Mouse (Mus musculus): ENCODE results near the gene Igfbp2. TPM values are rescaled to one million over a fixed set of nuclear protein-coding genes. Genes with fewer than 3 reads are reported as not detected.
A peak's percentile ranks its signal among the peaks of the same experiment; 100 is the strongest.

Igfbp2 gene
- polyA plus RNA-seq, 1 experiment from 2014 or later: 93.5 TPM

DNA sequence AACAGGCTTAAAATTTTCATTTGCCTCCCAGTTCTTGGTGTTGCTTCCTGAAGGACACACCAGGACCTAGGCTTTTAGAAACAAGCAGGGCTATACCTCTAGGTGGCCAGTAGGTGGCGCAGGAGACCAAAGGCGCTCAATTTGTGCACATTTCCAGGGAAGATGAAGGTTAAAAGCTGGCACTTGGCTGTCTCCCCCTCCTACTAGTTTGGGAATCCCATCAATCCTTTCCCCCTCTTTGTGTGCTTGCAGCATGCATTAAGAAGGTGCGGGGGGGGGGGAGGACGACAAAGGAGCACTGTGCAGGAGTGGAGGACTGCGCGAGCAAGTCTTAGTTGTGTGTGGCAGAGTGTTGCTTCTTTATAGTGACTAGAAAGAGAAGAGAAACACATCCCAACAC, 41.6 kb downstream of the Igfbp2 start:
- ATAC-seq (ENCODE audit: insufficient number of reproducible peaks, low FRiP score): no peak
- 30% methylated on average over 6 of the region's 6 CpGs for WGBS
- Histone ChIP-seq H3K27ac (ENCODE audit: poor library complexity, severe bottlenecking) (no peak overlapping the region), H3K9ac (no peak overlapping the region), H3K4me2 (no peak overlapping the region), H3K36me3 (peaks cover 48% of the 10 kb centered on the region), H3K4me3 (no peak overlapping the region), H3K27me3 (replicated peaks) (no peaks in the 10 kb centered on the region), H3K9me3 (replicated peaks) (no peaks in the 10 kb centered on the region), H3K4me1 (replicated peaks) (peaks cover 30% of the 10 kb centered on the region)

DNA sequence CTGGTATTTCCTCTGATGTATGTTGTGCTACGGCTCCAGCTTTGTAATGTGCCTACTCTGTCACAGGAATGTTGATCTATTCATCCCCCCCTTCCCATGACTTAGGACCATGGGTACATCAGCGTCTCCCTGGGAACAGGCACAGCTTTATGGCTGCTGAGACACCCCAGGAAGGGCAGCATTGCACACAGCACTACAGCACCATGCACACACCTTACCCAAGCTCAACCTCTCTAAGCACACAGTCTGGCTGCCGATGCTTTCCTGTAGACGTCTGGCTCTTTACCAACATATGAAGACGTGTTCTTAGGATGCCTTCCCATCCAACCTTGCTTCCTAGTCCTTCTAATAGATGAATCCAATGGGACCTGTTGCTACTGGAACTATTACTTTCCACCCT, 42.1 kb downstream of the Igfbp2 start:
- no peak overlapping the region for H3K9ac ChIP-seq
- H3K4me3 ChIP-seq: no peak overlapping the region
- H3K27ac ChIP-seq (ENCODE audit: poor library complexity, severe bottlenecking): no peak overlapping the region
- 62% methylated on average over 5 of the region's 5 CpGs for WGBS
- H3K4me1 ChIP-seq (replicated peaks): peaks cover 30% of the 10 kb centered on the region
- no peaks in the 10 kb centered on the region for H3K9me3 ChIP-seq (replicated peaks)
- H3K36me3 ChIP-seq: peaks cover 45% of the 10 kb centered on the region
- no peak overlapping the region for H3K4me2 ChIP-seq
- no peaks in the 10 kb centered on the region for H3K27me3 ChIP-seq (replicated peaks)
- ATAC-seq (ENCODE audit: insufficient number of reproducible peaks, low FRiP score): no peak

DNA sequence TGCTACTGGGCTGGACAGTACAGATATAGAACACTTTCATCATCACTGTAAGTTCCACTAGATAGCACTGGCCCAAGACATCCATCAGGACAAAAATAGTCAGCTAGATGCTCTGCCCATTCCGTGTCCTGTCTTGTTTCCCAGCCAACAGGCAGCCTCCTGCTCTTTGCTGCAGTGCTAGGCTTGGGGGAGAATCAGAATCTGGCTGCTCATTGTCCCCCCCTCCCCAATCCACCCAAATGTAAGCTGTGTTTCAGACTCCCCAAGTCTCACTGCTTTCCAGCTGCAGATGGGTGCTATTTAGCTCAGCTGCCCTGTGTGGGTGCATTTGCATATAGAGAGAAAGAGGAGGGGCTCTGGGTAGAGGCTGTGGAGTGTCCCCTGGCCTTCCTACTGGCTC, 43.0 kb downstream of the Igfbp2 start:
- Histone ChIP-seq H3K36me3 (peaks cover 35% of the 10 kb centered on the region), H3K27me3 (replicated peaks) (no peaks in the 10 kb centered on the region), H3K9me3 (replicated peaks) (no peaks in the 10 kb centered on the region), H3K4me3 (no peak overlapping the region), H3K4me2 (0 out of 2 replicates have a peak overlapping the region, but pooled peaks have one; percentile 3), H3K27ac (ENCODE audit: poor library complexity, severe bottlenecking) (no peak overlapping the region), H3K4me1 (replicated peaks) (peaks cover 30% of the 10 kb centered on the region), H3K9ac (no peak overlapping the region)
- ATAC-seq (ENCODE audit: insufficient number of reproducible peaks, low FRiP score): no peak
- 29% methylated on average over 1 of the region's 1 CpGs for WGBS

DNA sequence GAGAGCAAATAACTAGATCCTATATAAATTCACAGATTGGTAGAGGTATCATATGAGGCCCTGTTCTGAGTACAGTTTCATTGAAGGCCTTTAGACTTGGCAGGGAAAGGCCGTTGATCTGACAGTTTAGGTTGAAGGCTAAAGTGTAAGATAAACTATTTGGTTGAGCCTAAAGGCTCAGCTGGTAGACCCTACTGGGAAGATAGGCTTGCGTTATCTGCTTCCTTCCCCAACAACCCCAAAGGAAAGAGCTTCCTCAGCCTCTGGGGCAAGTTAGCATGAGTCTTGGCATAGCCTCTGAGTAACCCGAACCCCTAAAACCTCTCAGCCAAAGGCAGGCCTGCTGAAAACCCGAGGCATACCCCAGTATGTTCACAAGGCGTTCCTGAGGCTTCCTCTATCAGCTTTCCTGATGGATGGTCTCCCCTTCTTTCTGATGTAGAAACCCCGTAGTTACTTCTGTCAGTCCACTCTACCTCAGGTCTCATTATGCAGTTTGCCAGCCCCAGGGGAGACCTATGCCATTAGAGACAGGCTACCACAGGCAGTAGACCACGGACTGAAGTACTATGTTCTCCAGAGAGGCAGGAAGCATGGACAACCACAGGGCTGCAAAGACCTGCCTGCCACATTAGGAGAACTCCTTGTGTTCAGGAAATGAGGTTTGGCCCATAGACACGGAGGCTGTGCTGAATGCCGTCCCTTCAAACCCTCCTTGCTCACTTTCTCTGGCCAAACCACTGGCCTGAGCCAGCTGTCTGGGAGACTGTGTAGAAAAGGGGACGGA, 44.3 kb downstream of the Igfbp2 start:
- H3K9ac ChIP-seq: no peak overlapping the region
- no peak overlapping the region for H3K4me2 ChIP-seq
- no peaks in the 10 kb centered on the region for H3K9me3 ChIP-seq (replicated peaks)
- peaks cover 30% of the 10 kb centered on the region for H3K4me1 ChIP-seq (replicated peaks)
- peaks cover 22% of the 10 kb centered on the region for H3K36me3 ChIP-seq
- no peak for ATAC-seq (ENCODE audit: insufficient number of reproducible peaks, low FRiP score)
- H3K4me3 ChIP-seq: no peak overlapping the region
- H3K27ac ChIP-seq (ENCODE audit: poor library complexity, severe bottlenecking): no peak overlapping the region
- H3K27me3 ChIP-seq (replicated peaks): no peaks in the 10 kb centered on the region
- 61% methylated on average over 10 of the region's 10 CpGs for whole genome bisulfite sequencing

DNA sequence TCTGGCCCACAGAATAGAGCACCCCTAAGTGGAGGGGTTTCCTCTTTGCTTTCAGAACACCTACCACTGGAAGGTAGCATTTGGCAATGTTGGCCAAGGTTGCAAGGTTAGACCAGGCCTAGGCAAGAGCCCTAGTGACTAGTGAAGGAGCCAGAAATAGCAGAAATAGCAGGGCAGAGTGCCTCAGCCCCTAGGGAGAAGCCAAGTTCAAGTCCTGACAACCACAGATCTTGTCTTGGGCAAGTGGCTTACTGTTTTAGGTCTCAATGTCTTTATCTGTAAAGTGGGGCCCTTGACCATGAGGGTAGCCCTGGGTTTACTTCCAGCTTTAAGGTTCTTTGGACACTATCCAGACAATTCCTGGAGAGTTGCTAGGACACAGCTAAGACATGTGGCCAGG, 45.0 kb downstream of the Igfbp2 start:
- no peak for ATAC-seq (ENCODE audit: insufficient number of reproducible peaks, low FRiP score)
- H3K27ac ChIP-seq (ENCODE audit: poor library complexity, severe bottlenecking): no peak overlapping the region
- H3K4me3 ChIP-seq: no peak overlapping the region
- H3K9ac ChIP-seq: no peak overlapping the region
- no peaks in the 10 kb centered on the region for H3K9me3 ChIP-seq (replicated peaks)
- H3K4me2 ChIP-seq: 0 out of 2 replicates have a peak overlapping the region, but pooled peaks have one; percentile 2
- no peaks in the 10 kb centered on the region for H3K27me3 ChIP-seq (replicated peaks)
- peaks cover 16% of the 10 kb centered on the region for H3K36me3 ChIP-seq
- H3K4me1 ChIP-seq (replicated peaks): peaks cover 30% of the 10 kb centered on the region

DNA sequence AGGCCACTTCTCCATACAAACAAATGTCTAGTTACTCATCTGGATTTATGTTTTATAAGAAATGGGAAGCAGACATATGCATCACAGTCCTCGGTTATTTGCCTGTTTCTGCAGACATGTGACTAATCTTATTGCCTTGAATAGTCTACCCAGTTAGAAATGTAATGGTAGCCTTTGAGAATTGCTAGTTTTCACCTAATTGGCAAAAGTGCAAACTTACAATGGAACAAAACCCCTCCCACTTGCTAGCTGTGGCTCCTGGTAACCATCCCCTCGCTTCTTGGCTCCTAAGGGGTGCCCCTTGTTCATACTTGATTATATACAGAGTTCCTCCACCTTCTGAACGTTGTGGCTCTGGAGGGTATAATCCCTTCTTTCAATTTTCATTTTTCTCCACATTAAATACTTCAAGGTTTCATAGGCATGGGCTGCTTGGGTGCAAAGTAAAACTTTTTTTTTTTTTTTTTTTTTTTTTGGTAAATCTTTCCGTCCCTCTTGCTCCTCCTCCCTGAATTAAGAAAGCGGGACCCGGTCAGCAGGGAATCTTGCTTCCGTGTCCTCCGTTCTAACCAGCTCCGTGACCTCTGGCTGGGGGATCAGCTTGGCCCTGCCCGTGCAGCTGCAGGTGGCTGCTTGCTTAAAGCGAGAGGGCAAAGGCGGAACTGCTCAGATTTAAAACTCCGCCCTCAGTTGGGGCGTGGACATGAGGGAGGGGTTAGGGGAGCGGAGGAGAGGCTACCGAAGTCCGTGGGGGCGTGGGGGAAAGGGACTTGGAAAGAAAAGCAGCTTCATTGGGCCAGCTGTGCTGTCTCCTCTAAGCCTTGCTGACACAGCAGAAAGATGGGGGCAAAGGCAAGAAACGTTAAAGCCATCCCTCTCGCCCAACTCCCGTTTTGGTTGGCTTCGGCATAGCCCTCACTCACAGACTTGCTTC, 45.6 kb downstream of the Igfbp2 start:
- WGBS: 11% methylated on average over 22 of the region's 22 CpGs

DNA sequence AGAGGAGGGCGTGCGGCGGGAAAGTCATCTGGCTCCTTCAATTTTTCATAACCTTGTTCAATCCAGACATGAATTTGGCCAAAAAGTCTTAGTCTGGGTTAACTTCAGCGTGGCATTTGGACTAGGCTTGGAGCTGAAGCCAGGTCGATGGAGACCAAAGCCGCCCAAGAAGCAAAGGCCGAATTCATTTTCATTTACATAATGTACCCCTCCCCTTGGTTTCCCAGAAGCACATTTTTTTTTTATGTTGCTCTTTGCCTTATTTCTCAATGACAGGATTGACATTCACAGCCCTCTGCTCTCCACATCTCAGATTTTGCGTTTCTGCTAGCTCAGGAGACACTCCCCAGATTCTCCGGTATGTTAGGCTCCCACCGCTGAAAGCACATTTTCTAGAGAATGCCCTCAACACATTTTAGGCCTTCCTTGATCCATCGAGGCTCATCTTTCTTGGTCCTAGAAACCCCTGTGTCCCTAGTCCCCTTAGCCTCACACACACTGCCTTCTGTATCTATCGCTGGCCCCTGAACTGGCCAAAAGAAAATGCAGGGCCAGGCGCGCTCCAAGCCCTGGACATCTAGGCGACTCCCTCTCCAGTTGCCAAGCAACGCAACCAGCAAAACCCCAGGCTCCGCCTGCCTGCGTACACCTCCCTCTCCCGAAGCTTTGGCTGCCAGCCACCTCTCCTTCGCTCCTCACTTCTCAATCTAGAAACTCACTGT, 46.5 kb downstream of the Igfbp2 start:
- no peaks in the 10 kb centered on the region for H3K27me3 ChIP-seq (replicated peaks)
- H3K4me2 ChIP-seq: peak overlapping the region; percentile 78
- peak overlapping the region; percentile 60 for H3K27ac ChIP-seq (ENCODE audit: poor library complexity, severe bottlenecking)
- no peaks in the 10 kb centered on the region for H3K9me3 ChIP-seq (replicated peaks)
- peaks cover 9% of the 10 kb centered on the region for H3K36me3 ChIP-seq
- peak overlapping the region; percentile 67 for H3K9ac ChIP-seq
- WGBS: 2% methylated on average over 20 of the region's 20 CpGs
- peak overlapping the region; percentile 80 for H3K4me3 ChIP-seq
- H3K4me1 ChIP-seq (replicated peaks): peaks cover 35% of the 10 kb centered on the region
- ATAC-seq (ENCODE audit: insufficient number of reproducible peaks, low FRiP score): peak; percentile 40; the same call in 1 of the 2 replicates

More for the DNA sequence above, 45.6 kb downstream of the Igfbp2 start:
- ATAC-seq (ENCODE audit: insufficient number of reproducible peaks, low FRiP score): 0 out of 2 replicates have a peak, but pooled peaks have one; percentile 7
- H3K4me2 ChIP-seq: peak overlapping the region; percentile 78
- peak overlapping the region; percentile 80 for H3K4me3 ChIP-seq
- peaks cover 10% of the 10 kb centered on the region for H3K36me3 ChIP-seq
- no peaks in the 10 kb centered on the region for H3K27me3 ChIP-seq (replicated peaks)
- no peaks in the 10 kb centered on the region for H3K9me3 ChIP-seq (replicated peaks)
- peak overlapping the region; percentile 67 for H3K9ac ChIP-seq
- peaks cover 30% of the 10 kb centered on the region for H3K4me1 ChIP-seq (replicated peaks)
- H3K27ac ChIP-seq (ENCODE audit: poor library complexity, severe bottlenecking): peak overlapping the region; percentile 60; the same call in 1 of the 2 replicates

DNA sequence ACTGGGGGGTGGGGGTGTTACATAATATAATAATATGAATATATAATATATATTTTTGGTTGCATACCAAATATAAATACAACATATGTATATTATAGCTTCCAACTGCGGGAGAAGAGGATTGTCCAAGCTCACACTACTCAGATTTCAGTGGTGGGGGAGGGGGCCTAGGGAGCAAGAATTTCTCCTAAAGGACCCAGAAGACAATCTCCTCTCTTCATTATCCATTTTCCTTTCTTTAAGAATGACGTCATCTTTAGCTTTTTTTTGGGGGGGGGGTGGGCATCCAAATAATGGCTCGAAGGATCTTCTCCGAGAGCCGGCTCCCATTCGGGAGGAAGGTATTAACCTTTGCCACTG, 47.0 kb downstream of the Igfbp2 start:
- under 1% methylated on average over 6 of the region's 6 CpGs for WGBS
- H3K4me3 ChIP-seq: peak overlapping the region; percentile 80
- no peaks in the 10 kb centered on the region for H3K27me3 ChIP-seq (replicated peaks)
- ATAC-seq (ENCODE audit: insufficient number of reproducible peaks, low FRiP score): no peak
- H3K9ac ChIP-seq: peak overlapping the region; percentile 67
- H3K9me3 ChIP-seq (replicated peaks): no peaks in the 10 kb centered on the region
- 0 out of 2 replicates have a peak overlapping the region, but pooled peaks have one; percentile 66 for H3K27ac ChIP-seq (ENCODE audit: poor library complexity, severe bottlenecking)
- peaks cover 36% of the 10 kb centered on the region for H3K4me1 ChIP-seq (replicated peaks)
- H3K36me3 ChIP-seq: peaks cover 5% of the 10 kb centered on the region
- peak overlapping the region; percentile 78 for H3K4me2 ChIP-seq

DNA sequence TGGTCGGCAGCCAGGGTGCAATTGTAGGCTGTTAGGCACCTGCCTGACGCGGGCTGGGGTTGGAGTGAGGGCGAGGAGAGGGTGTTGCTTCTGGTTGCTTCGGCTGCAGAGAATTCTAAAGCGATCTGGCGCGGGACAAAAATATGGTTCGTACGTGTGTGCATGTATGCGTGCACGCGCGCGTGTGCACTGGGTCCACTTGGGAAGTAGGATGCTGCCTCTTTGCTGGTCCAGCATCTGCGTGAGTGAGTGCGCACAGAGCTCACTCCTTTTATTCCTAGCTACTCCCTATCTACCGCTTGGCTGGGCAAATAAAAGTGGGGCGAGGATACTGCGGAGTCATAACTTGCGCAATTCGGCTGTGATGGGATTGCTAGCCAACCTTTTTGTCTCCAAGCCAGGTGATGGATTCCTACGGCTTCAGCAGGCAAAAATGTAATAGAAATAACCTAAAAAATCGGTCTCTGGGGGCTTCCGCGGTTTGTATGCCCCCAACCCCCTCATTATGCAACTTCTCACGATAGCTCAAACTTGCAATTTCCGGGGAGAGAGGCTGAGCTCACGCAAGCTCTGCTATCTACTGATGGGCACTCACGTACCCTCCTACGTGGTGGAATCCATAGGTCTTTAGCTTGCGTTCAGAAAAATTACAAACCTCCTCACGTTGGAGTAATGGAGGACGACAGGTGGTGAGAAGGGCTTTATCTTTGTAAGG, 47.6 kb downstream of the Igfbp2 start:
- Histone ChIP-seq H3K27me3 (replicated peaks) (no peaks in the 10 kb centered on the region), H3K4me3 (peak overlapping the region; percentile 80), H3K4me1 (replicated peaks) (peaks cover 33% of the 10 kb centered on the region), H3K27ac (ENCODE audit: poor library complexity, severe bottlenecking) (peak overlapping the region; percentile 66; the same call in 1 of the 2 replicates), H3K4me2 (peak overlapping the region; percentile 78), H3K36me3 (no peaks in the 10 kb centered on the region), H3K9me3 (replicated peaks) (no peaks in the 10 kb centered on the region), H3K9ac (peak overlapping the region; percentile 67)
- under 1% methylated on average over 34 of the region's 34 CpGs for WGBS
- ATAC-seq (ENCODE audit: insufficient number of reproducible peaks, low FRiP score): no peak

DNA sequence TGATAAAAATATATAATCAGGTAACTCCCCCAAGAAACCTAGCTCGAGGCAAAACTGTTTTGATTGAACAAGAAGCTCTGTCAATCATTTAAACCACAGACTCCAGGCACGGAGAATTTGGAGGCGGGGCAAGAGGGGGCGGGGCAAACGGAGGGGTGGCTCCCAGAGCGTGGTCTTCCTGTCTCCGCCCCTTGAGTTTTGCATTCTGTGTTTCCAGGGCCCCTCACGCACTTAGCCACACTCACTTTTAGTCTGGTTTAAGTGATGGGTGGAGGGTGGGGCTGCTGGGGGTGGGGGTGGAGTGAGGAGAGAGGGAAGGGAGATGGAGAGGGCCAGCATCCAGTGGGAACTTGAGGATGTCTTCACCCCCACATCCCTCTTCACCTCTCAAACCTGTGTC, 48.2 kb downstream of the Igfbp2 start:
- ATAC-seq (ENCODE audit: insufficient number of reproducible peaks, low FRiP score): peak; percentile 69
- Histone ChIP-seq H3K27ac (ENCODE audit: poor library complexity, severe bottlenecking) (peak overlapping the region; percentile 91), H3K9me3 (replicated peaks) (no peaks in the 10 kb centered on the region), H3K27me3 (replicated peaks) (no peaks in the 10 kb centered on the region), H3K36me3 (no peaks in the 10 kb centered on the region), H3K4me3 (peak overlapping the region; percentile 80), H3K9ac (peak overlapping the region; percentile 89), H3K4me2 (peak overlapping the region; percentile 78), H3K4me1 (replicated peaks) (peaks cover 27% of the 10 kb centered on the region)
- 0% methylated on average over 8 of the region's 8 CpGs for WGBS
